Mouse (Mus musculus) midbrain, embryonic 15.5 days (tissue): ENCODE data around the gene Jade3. TPM values are rescaled to one million over a fixed set of nuclear protein-coding genes. Genes with fewer than 3 reads are reported as not detected.
A peak's percentile ranks its signal among the peaks of the same experiment; 100 is the strongest.

Source experiments
- ATAC-seq: fragments of 200-750 bp; cut with Nextera tagmentation; replicated peaks from 2 replicates; pipeline ENCODE4 v1.8.0; 2017; ENCODE audit warnings: moderate TSS enrichment
- H3K27ac ChIP-seq: fragments of 300-500 bp; sonication (generic); 2 replicates; pipeline ENCODE4 v1.5.1; 2015; ENCODE audit warnings: mild to moderate bottlenecking, inconsistent platforms
- H3K27me3 ChIP-seq: fragments of 300-500 bp; sonication (generic); replicated peaks from 2 replicates; pipeline ENCODE4 v1.6.1; 2015; ENCODE audit warnings: inconsistent platforms
- H3K36me3 ChIP-seq: fragments of 300-500 bp; sonication (generic); replicated peaks from 2 replicates; pipeline ENCODE4 v1.6.1; 2015; ENCODE audit warnings: inconsistent platforms
- H3K4me1 ChIP-seq: fragments of 300-500 bp; sonication (generic); 2 replicates; pipeline ENCODE4 v1.6.1; 2015; ENCODE audit warnings: inconsistent platforms
- H3K4me2 ChIP-seq: fragments of 300-500 bp; sonication (generic); 2 replicates; pipeline ENCODE4 v1.6.1; 2015; ENCODE audit warnings: inconsistent platforms, mild to moderate bottlenecking, moderate library complexity
- H3K4me3 ChIP-seq: fragments of 300-500 bp; sonication (generic); 2 replicates; pipeline ENCODE4 v1.5.1; 2015; ENCODE audit warnings: mild to moderate bottlenecking, inconsistent platforms
- H3K9ac ChIP-seq: fragments of 300-500 bp; sonication (generic); 2 replicates; pipeline ENCODE4 v1.6.1; 2015; ENCODE audit warnings: mild to moderate bottlenecking, inconsistent platforms
- H3K9me3 ChIP-seq: fragments of 300-500 bp; sonication (generic); 2 replicates; pipeline ENCODE4 v1.6.1; 2016; ENCODE audit warnings: inconsistent platforms
- WGBS: fragments of 180-500 bp; shearing (Covaris S2); methylation state at CpG from one replicate; pipeline ENCODE4 v1.1.7; 2015; ENCODE audit warnings: mixed read lengths; 5-methylcytosine and 5-hydroxymethylcytosine counted together
- polyA plus RNA-seq: library from polyadenylated mRNA; unstranded; fragments of >200 nt; fragmentation: Nextera tagmentation; extraction: Ambion mirVana; gene quantifications from 2 replicates; pipeline ENCODE4 v1.2.1, GENCODE M21; 2015

The Jade3 gene
- polyA plus RNA-seq, 1 experiment from 2014 or later = 6.1 TPM

DNA sequence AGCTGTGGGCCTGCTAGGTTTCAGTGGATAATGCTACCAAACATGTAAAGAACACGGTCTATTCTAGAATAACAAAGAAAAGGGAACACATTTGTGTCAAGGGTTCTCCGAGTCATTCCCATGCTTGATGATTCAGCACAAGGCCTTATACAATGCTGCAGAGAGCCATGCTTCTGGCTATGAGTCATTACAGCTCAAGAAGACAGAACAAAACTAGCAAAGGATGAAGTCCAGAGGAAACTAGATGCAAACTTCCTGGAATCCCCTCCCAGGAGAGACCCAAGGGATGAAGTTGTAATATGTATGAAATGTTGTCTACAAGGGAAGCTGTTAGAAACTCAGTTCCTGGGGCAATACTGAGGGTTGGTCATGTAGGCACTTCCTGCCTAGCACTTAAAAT, 7.0 kb upstream of the Jade3 start:
- Histone ChIP-seq H3K27me3 (no peaks in the 10 kb centered on the region), H3K4me3 (no peak overlapping the region), H3K9me3 (no peaks in the 10 kb centered on the region), H3K27ac (no peak overlapping the region), H3K36me3 (no peaks in the 10 kb centered on the region), H3K9ac (no peak overlapping the region), H3K4me1 (no peaks in the 10 kb centered on the region), H3K4me2 (no peak overlapping the region)
- WGBS = 89% methylated on average over 2 of the region's 2 CpGs
- ATAC-seq = no peak

DNA sequence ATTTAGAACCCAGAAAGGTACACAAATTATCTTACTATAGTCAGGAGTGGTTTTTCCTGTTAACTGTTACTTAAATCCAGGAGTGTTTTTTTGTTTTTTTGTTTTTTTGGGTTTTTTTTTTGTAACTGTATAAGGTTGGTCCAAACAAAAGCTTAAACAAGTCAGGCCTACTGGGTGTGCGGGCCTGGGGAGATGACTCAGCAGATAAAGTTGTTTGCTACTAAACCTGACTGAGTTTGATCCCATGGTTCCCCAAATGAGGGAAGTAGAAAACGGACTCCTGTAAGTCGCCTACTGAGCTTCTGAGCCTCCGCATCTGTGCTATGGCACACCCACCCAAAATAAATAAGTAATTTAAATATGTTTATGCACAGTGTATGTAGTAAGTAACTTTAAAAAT, 6.0 kb upstream of the Jade3 start:
- H3K4me2 ChIP-seq = no peak overlapping the region

DNA sequence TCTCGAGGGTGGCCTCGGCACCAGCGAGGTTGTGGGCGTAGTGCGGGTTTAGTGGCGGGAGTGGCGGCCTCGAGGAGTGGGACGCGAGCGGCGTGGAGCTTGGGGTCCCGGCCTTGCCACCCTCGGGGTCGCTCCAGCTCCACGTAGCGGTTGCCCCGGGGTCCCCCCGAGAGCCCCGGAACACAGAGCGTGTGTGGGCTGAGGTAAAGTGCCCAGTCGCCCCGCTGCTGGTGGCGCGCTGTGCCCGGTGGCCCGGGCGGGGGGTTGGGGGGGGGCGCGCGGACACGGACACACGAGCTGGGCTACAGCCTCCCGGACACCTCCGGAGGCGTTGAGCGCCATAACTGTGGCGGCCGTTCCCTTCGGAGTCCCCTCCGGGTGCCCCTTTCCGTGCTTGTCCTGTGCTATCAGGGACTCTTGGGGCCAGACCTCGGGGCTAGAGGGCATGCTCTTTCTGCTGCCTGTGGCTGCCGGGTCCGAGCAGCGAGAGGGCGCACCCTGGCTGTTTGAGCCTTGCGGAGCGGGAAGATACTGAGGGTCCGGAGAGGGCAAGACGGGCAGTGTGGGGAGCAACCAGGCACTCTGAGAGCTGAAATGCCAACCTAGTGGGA, 456 bp downstream of the Jade3 start:
- Histone ChIP-seq H3K27ac (peak overlapping the region; percentile 89), H3K4me2 (peak overlapping the region; percentile 56), H3K4me3 (peak overlapping the region; percentile 66), H3K36me3 (no peaks in the 10 kb centered on the region), H3K9ac (peak overlapping the region; percentile 76), H3K4me1 (no peaks in the 10 kb centered on the region), H3K27me3 (no peaks in the 10 kb centered on the region), H3K9me3 (no peaks in the 10 kb centered on the region)
- WGBS = 22% methylated on average over 38 of the region's 51 CpGs
- ATAC-seq = no peak; the same call in 1 of the 2 replicates

More for the DNA sequence above, 6.0 kb upstream of the Jade3 start:
- Histone ChIP-seq H3K27me3 (no peaks in the 10 kb centered on the region), H3K27ac (no peak overlapping the region), H3K36me3 (no peaks in the 10 kb centered on the region), H3K9me3 (no peaks in the 10 kb centered on the region), H3K9ac (no peak overlapping the region), H3K4me3 (no peak overlapping the region), H3K4me1 (no peaks in the 10 kb centered on the region)
- WGBS = 89% methylated on average over 4 of the region's 4 CpGs
- ATAC-seq = no peak

DNA sequence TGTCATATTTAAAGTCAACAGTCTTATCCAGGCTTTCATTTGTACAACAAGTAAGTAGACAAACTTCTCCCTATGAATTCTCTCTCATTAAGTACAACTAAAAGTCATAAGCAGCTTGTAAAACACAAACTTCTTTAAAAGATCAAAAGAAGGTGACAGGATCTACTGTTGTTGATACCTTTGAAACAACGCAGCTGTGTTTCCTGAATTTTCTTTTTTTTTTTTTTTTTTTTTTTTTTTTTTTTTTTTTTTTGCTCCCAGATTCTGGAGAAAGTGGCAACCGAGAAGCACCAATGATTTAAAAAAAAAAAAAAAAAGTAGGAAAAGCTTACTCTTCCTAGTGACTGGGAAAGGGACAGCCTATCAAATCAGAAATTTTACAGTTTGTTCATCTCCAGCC, 57.7 kb downstream of the Jade3 start:
- no peak overlapping the region for H3K4me2 ChIP-seq
- WGBS = 72% methylated on average over 2 of the region's 2 CpGs
- no peak for ATAC-seq

DNA sequence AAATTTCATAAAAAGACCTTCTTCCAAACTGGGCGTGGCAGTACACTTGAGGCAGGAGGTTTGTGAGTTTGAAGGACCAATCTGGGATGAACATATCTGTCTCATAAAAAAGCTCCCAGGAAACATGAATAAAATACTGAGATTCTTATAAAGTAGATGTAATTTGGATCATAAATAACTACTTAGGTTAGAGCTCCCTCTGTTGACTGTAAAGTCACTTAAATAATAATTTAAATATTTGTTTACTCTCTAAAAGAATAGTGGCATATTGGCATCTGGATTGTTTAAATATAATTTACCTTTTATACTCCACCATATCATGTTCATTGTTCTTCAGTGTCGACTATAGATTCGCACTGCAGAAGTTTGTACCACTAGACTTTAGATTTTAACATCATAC, 72.2 kb downstream of the Jade3 start:
- no peak overlapping the region for H3K27ac ChIP-seq
- no peak for ATAC-seq
- 81% methylated on average over 3 of the region's 3 CpGs for WGBS
- no peak overlapping the region for H3K4me2 ChIP-seq
- no peak overlapping the region for H3K4me3 ChIP-seq
- no peaks in the 10 kb centered on the region for H3K4me1 ChIP-seq
- no peaks in the 10 kb centered on the region for H3K9me3 ChIP-seq
- no peaks in the 10 kb centered on the region; the same call in 1 of the 2 replicates for H3K36me3 ChIP-seq
- no peak overlapping the region for H3K9ac ChIP-seq
- H3K27me3 ChIP-seq = no peaks in the 10 kb centered on the region

More for the DNA sequence above, 57.7 kb downstream of the Jade3 start:
- no peak overlapping the region for H3K27ac ChIP-seq
- H3K9ac ChIP-seq = no peak overlapping the region
- H3K9me3 ChIP-seq = no peaks in the 10 kb centered on the region
- H3K4me3 ChIP-seq = no peak overlapping the region
- no peaks in the 10 kb centered on the region for H3K4me1 ChIP-seq
- H3K36me3 ChIP-seq = no peaks in the 10 kb centered on the region
- H3K27me3 ChIP-seq = no peaks in the 10 kb centered on the region

DNA sequence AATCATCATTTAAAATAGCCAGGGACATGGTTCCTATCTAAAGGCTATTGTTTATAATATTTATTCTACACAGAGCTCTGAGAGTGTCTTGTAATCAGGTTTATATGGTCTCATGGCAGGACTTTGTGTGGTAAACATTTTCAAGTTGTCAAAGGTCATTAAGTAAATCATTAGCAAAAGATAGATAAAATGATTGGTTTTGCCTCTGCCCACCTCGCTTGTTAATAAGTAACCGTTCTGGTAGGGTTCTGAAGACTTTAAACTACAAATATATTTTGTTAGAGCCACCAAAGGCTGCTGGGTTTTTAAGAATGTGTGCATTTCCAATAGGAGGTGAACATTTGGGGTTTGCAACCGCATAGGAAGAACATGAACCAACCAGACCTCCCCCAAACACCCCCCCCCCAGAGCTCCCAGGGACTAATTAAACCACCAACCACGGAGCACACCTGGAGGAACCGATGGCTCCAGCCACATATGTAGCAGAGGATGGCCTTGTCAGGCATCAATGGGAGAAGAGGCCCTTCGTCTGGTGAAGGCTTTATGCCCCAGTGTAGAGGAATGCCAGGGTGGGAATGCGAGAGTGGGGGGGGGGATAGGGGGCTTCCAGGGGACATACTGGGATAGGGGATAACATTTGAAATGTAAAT, 94.9 kb downstream of the Jade3 start:
- no peaks in the 10 kb centered on the region for H3K27me3 ChIP-seq
- 80% methylated on average over 7 of the region's 7 CpGs for WGBS
- no peaks in the 10 kb centered on the region for H3K36me3 ChIP-seq
- H3K4me3 ChIP-seq = no peak overlapping the region
- no peaks in the 10 kb centered on the region for H3K9me3 ChIP-seq
- H3K27ac ChIP-seq = no peak overlapping the region
- no peak overlapping the region for H3K4me2 ChIP-seq
- H3K4me1 ChIP-seq = no peaks in the 10 kb centered on the region
- no peak overlapping the region for H3K9ac ChIP-seq
- no peak for ATAC-seq

DNA sequence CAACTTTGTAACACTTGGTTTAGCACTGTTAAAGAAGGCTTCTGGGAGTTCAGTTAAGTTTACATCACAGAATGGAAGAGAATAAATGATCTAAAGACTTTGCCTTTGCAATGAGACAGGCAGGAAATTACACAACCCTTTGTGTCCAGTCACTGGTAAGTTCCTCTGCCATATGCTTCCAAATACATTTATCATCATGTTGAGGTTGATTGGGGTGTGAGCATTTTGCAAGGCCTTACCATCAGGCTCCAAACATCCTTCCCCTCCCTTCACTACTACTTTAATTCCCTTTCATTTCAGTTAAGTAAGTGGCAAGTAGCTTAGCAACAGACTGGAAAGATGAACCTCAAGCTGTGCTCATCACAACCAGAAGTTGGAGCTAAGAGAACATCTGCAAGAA, 96.1 kb downstream of the Jade3 start:
- no peak overlapping the region for H3K27ac ChIP-seq

DNA sequence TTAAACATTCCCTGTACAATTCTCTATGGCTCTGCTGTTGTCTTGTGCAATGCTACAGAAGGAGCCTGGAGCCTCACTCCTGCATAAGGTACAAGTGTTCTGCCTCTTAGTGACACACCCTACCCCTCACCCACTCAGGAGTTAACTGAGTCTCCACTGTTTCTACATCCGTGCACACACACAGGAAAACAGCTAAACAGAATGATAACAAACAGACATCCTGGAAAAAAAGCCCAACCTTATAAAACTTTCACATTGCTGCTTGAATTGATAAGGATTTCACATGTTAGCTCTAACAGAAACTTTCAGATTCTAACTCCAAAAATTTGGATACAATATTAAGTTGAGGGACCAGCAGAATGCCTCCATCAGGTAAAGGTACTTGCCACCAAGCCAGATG, 107.1 kb downstream of the Jade3 start:
- no peak overlapping the region for H3K9ac ChIP-seq
- H3K4me2 ChIP-seq = no peak overlapping the region
- no peak overlapping the region for H3K4me3 ChIP-seq
- H3K4me1 ChIP-seq = no peaks in the 10 kb centered on the region
- H3K27me3 ChIP-seq = no peaks in the 10 kb centered on the region
- no peak overlapping the region for H3K27ac ChIP-seq
- 50% methylated on average over 1 of the region's 1 CpGs for WGBS
- H3K9me3 ChIP-seq = no peaks in the 10 kb centered on the region
- ATAC-seq = no peak
- no peaks in the 10 kb centered on the region for H3K36me3 ChIP-seq

More for the DNA sequence above, 96.1 kb downstream of the Jade3 start:
- no peak for ATAC-seq
- Histone ChIP-seq H3K9ac (no peak overlapping the region), H3K4me3 (no peak overlapping the region), H3K4me1 (no peaks in the 10 kb centered on the region), H3K4me2 (no peak overlapping the region), H3K36me3 (no peaks in the 10 kb centered on the region), H3K9me3 (no peaks in the 10 kb centered on the region), H3K27me3 (no peaks in the 10 kb centered on the region)

DNA sequence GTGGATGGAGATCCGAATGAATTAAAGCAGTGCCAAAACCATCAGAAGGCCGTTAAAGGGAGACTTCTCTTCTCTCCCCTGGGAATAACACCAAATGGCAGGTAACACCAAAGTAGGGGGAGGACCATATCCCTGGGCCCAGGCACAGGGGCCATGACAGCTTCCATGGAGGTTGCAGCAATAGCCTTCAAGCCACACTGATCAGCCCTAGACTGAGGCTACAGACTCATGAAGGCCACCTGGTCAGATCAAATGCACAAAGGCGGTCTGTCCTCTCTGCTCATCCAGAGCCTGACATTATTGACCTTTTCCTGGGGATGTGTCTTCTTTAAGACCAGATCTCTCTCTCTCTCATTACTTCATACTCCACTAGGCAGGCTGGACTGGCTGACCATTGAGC, 118.4 kb downstream of the Jade3 start:
- ATAC-seq = no peak
- Histone ChIP-seq H3K9me3 (no peaks in the 10 kb centered on the region), H3K27me3 (no peaks in the 10 kb centered on the region), H3K36me3 (no peaks in the 10 kb centered on the region), H3K4me3 (no peak overlapping the region), H3K9ac (no peak overlapping the region), H3K4me1 (no peaks in the 10 kb centered on the region), H3K4me2 (no peak overlapping the region), H3K27ac (no peak overlapping the region)
- WGBS = 81% methylated on average over 3 of the region's 3 CpGs

DNA sequence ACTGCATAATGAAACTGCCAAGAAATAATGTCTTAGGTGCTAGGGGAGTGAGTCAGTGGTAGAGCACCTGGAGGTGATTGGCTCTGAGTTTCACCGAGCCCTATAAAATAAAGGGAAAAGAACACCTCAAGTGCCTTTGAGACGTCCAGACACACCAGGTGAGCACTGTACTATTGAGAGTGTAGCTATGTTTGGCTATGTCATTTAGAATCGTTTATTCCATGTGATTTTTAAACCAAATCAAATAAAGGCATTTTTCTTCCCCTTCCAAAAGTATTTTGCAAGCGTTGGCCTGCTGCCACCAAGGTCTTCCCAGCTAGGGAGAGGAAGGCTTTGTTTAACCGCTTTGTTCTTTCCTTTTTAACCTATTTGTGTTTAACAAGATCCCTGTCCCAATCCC, 122.1 kb downstream of the Jade3 start:
- Histone ChIP-seq H3K27me3 (no peaks in the 10 kb centered on the region), H3K9ac (no peak overlapping the region), H3K4me1 (no peaks in the 10 kb centered on the region), H3K4me2 (peak overlapping the region; percentile 53), H3K9me3 (no peaks in the 10 kb centered on the region), H3K27ac (no peak overlapping the region), H3K4me3 (peak overlapping the region; percentile 39), H3K36me3 (no peaks in the 10 kb centered on the region)
- 38% methylated on average over 5 of the region's 5 CpGs for WGBS
- ATAC-seq = no peak

DNA sequence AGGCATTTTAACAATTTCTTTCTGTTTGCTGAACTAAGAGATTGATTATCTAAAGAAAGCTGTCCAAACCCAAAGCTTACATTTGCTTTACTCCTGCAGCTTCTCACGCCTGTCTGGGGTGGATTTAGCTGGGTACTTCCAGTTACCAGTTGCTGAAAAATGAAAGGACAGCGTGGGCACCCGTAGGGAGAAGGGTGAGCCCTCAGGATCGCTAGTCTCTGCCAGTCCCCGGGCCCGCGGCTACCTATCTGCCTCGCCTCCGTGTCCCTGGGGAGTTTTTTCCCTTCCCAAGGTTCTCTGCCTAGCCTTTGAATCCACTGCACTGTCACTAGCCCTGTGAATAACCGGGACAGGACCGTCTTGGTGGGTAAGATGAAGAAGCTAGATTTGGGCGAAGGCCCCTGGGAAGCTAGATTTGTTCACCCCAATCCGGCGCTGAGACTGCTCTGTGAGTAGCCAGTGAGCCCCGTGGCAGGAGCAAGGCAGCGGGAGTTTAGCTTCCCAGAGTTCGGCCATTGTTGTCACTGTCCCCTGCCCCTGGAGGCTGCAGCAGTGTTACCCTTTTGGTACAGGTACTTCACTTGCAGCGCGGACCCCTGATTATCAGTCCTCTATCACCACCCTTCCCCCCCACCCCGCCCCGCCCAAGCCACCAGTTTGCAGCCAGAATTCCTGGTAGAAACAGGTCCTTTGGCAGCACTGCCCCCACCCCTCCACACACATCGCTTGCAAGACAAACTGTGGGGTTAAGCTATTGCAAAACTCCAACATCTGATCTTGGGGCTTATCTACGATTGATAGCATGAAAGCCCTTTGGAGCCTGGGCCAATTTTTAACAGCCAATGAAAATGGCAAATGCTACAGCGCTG, 122.8 kb downstream of the Jade3 start:
- peak overlapping the region; percentile 39 for H3K4me3 ChIP-seq
- H3K27ac ChIP-seq = no peak overlapping the region
- H3K9ac ChIP-seq = peak overlapping the region; percentile 35
- H3K4me2 ChIP-seq = peak overlapping the region; percentile 53
- peak; percentile 70 for ATAC-seq
- H3K4me1 ChIP-seq = no peaks in the 10 kb centered on the region
- no peaks in the 10 kb centered on the region for H3K27me3 ChIP-seq
- no peaks in the 10 kb centered on the region for H3K36me3 ChIP-seq
- H3K9me3 ChIP-seq = no peaks in the 10 kb centered on the region
- WGBS = 18% methylated on average over 24 of the region's 24 CpGs

DNA sequence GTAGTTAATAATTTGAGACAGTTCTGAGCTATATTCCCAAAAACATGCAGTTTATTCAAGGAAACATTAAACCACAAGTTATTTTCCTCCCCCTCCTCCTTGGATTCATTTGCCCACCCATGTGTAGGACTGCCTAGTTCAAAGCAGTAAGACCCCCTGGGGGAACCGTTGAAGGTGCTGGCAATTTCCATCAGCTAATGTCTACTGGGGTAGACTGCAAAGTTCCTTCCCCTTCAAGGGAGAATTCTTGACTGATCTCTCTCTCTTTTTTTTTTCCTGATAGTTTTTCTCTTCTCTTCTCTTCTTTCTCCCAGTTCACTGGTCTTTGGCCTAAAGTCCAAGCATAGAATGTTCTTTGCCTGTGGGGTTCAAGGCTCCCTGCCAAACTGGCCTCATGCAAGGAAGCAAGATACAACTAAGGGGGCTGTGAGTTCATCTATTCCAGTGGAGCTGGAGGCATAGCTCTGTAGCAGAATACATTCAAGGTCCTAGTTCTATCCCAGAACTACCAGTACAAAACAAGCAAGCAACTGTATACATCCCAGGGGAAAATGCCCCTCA, 123.5 kb downstream of the Jade3 start:
- no peak overlapping the region for H3K9ac ChIP-seq
- H3K27me3 ChIP-seq = no peaks in the 10 kb centered on the region
- peak overlapping the region; percentile 53; the same call in 1 of the 2 replicates for H3K4me2 ChIP-seq
- 56% methylated on average over 1 of the region's 1 CpGs for WGBS
- H3K9me3 ChIP-seq = no peaks in the 10 kb centered on the region
- ATAC-seq = no peak
- no peaks in the 10 kb centered on the region for H3K36me3 ChIP-seq
- no peaks in the 10 kb centered on the region for H3K4me1 ChIP-seq
- no peak overlapping the region for H3K4me3 ChIP-seq
- H3K27ac ChIP-seq = no peak overlapping the region
